Mouse (Mus musculus) gastrocnemius, adult 18-20 months (tissue): ENCODE data around the gene Pcyt1b. TPM values are rescaled to one million over a fixed set of nuclear protein-coding genes. Genes with fewer than 3 reads are reported as not detected.
A peak's percentile ranks its signal among the peaks of the same experiment; 100 is the strongest.

Experiments used
- DNase-seq: peaks from one replicate; pipeline ENCODE4 v3.0.0; 2021; ENCODE audit warnings: low spot score
- long read RNA-seq, 2 experiments: library from polyadenylated mRNA; stranded (forward); transcript quantifications; one replicate each; pipeline ENCODE4 v2.0.0; 2021
- total RNA-seq, 2 experiments: library from RNA; stranded (reverse); gene quantifications; 2 replicates each; pipeline ENCODE4 v1.2.3; 2021

Pcyt1b gene
- total RNA-seq, result under 1 TPM in 1 of 2 experiments, not detected in 1; 0.27 TPM
- long read RNA-seq, experiment 1, result 0 reads
- long read RNA-seq, experiment 2, result 0 reads

GRCm38 (mm10) chrX:93654218-93655002 is at the start of gene Pcyt1b:
Gene Pcyt1b, plus strand, starts transcription at chrX:93654863.
- no peak for DNase-seq

- no peak for DNase-seq
Measured at GRCm38 (mm10) chrX:93630256-93630655, 24.4 kb upstream of the Pcyt1b start.

- DNase-seq, result peak; percentile 82
Measured at GRCm38 (mm10) chrX:93631657-93632449, 22.8 kb upstream of the Pcyt1b start, which contains the start of gene Pola1. Gene Pola1, minus strand, starts transcription at chrX:93632155.

- DNase-seq, result no peak
Measured at GRCm38 (mm10) chrX:93634861-93635375, 19.7 kb upstream of the Pcyt1b start.

- no peak for DNase-seq
Measured at GRCm38 (mm10) chrX:93643600-93643999, 11.1 kb upstream of the Pcyt1b start.

GRCm38 (mm10) chrX:93644022-93644421 is 10.6 kb upstream of the Pcyt1b start:
- DNase-seq, result no peak

- DNase-seq, result no peak
Measured at GRCm38 (mm10) chrX:93650738-93651137, 3.9 kb upstream of the Pcyt1b start.

- DNase-seq, result no peak
Measured at GRCm38 (mm10) chrX:93655153-93655552, 490 bp downstream of the Pcyt1b start.

- DNase-seq, result no peak
Measured at GRCm38 (mm10) chrX:93663919-93664586, 9.4 kb downstream of the Pcyt1b start.

- DNase-seq, result no peak
Measured at GRCm38 (mm10) chrX:93664787-93665186, 10.1 kb downstream of the Pcyt1b start.

- no peak for DNase-seq
Measured at GRCm38 (mm10) chrX:93674432-93674831, 19.8 kb downstream of the Pcyt1b start.

- peak; percentile 1 for DNase-seq
Measured at GRCm38 (mm10) chrX:93674836-93675795, 20.5 kb downstream of the Pcyt1b start.

- no peak for DNase-seq
Measured at GRCm38 (mm10) chrX:93676228-93676627, 21.6 kb downstream of the Pcyt1b start.

- no peak for DNase-seq
Measured at GRCm38 (mm10) chrX:93689287-93689686, 34.6 kb downstream of the Pcyt1b start.

GRCm38 (mm10) chrX:93690672-93691071 is 36.0 kb downstream of the Pcyt1b start:
- no peak for DNase-seq

GRCm38 (mm10) chrX:93697596-93697995 is 42.9 kb downstream of the Pcyt1b start:
- no peak for DNase-seq

GRCm38 (mm10) chrX:93700528-93701225 is 46.0 kb downstream of the Pcyt1b start:
- DNase-seq, result peak; percentile 43

- no peak for DNase-seq
Measured at GRCm38 (mm10) chrX:93712566-93712965, 57.9 kb downstream of the Pcyt1b start.

- no peak for DNase-seq
Measured at GRCm38 (mm10) chrX:93729529-93729928, 74.9 kb downstream of the Pcyt1b start.

- no peak for DNase-seq
Measured at GRCm38 (mm10) chrX:93730854-93731253, 76.2 kb downstream of the Pcyt1b start.
